Mouse (Mus musculus) embryonic facial prominence, embryonic 12.5 days (tissue): ENCODE data around the gene Fam53b. TPM values are rescaled to one million over a fixed set of nuclear protein-coding genes. Genes with fewer than 3 reads are reported as not detected.

Source experiments
- ATAC-seq: fragments of 200-750 bp; cut with Nextera tagmentation; 2 replicates; pipeline ENCODE4 v1.8.0; 2017; ENCODE audit not compliant: insufficient number of reproducible peaks, insufficient read depth, low FRiP score, low TSS enrichment
- H3K27ac ChIP-seq: fragments of 300-500 bp; sonication (generic); 2 replicates; pipeline ENCODE4 v1.5.1; 2016; ENCODE audit warnings: mild to moderate bottlenecking
- H3K27me3 ChIP-seq: fragments of 300-500 bp; sonication (generic); 2 replicates; pipeline ENCODE4 v1.6.1; 2016; ENCODE audit warnings: mild to moderate bottlenecking, moderate library complexity
- H3K36me3 ChIP-seq: fragments of 300-500 bp; sonication (generic); 2 replicates; pipeline ENCODE4 v1.6.1; 2016; ENCODE audit warnings: mild to moderate bottlenecking
- H3K4me1 ChIP-seq: fragments of 300-500 bp; sonication (generic); 2 replicates; pipeline ENCODE4 v1.6.1; 2016
- H3K4me2 ChIP-seq: fragments of 300-500 bp; sonication (generic); replicated peaks from 2 replicates; pipeline ENCODE4 v1.6.1; 2016; ENCODE audit warnings: mild to moderate bottlenecking, moderate library complexity
- H3K4me3 ChIP-seq: fragments of 300-500 bp; sonication (generic); 2 replicates; pipeline ENCODE4 v1.5.1; 2016; ENCODE audit warnings: mild to moderate bottlenecking
- H3K9ac ChIP-seq: fragments of 300-500 bp; sonication (generic); 2 replicates; pipeline ENCODE4 v1.6.1; 2016; ENCODE audit warnings: mild to moderate bottlenecking, moderate library complexity
- H3K9me3 ChIP-seq: fragments of 300-500 bp; sonication (generic); 2 replicates; pipeline ENCODE4 v1.6.1; 2016; ENCODE audit warnings: mild to moderate bottlenecking, moderate library complexity
- WGBS: fragments of 180-500 bp; shearing (Covaris S2); methylation state at CpG from one replicate; pipeline ENCODE4 v1.1.7; 2016; 5-methylcytosine and 5-hydroxymethylcytosine counted together
- polyA plus RNA-seq: library from polyadenylated mRNA; unstranded; fragments of >200 nt; fragmentation: Nextera tagmentation; extraction: Ambion mirVana; gene quantifications from 2 replicates; pipeline ENCODE4 v1.2.1, GENCODE M21; 2016

Gene Fam53b
- polyA plus RNA-seq, 1 experiment from 2014 or later = 23.6 TPM

DNA sequence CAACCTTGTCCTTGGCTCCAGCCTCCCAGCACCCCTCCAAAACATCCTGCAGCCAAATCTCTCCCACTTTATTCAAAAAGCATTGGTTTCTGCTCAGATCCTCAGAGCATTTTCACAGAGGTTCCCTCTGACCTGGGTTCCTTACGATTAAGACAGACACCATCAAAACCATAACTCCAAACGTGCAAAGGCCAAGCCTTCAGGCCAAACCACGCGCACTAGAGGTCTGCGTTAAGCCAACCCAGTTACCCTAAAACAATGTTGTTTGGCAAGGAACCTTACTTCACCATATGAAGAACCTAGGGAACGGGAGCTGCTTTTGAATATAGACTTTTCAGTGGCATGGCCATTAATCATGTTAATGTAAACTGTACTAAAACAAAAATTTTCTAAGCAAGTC is 4.0 kb downstream of the Fam53b start:
- no peak overlapping the region for H3K9ac ChIP-seq
- H3K27ac ChIP-seq = peak overlapping the region; percentile 91; the same call in 1 of the 2 replicates
- H3K27me3 ChIP-seq = no peaks in the 10 kb centered on the region
- H3K36me3 ChIP-seq = no peaks in the 10 kb centered on the region
- ATAC-seq = no peak
- H3K4me3 ChIP-seq = no peak overlapping the region
- H3K4me1 ChIP-seq = peaks cover 71% of the 10 kb centered on the region
- no peaks in the 10 kb centered on the region for H3K9me3 ChIP-seq
- H3K4me2 ChIP-seq = peak overlapping the region; percentile 44; the same call in 1 of the 2 replicates
- WGBS = 24% methylated on average over 6 of the region's 6 CpGs

- peak; percentile 68 for ATAC-seq
- Histone ChIP-seq H3K27ac (peak overlapping the region; percentile 91), H3K9ac (peak overlapping the region; percentile 34), H3K4me3 (0 out of 2 replicates have a peak overlapping the region, but pooled peaks have one; percentile 9), H3K36me3 (no peaks in the 10 kb centered on the region), H3K4me2 (peak overlapping the region; percentile 44), H3K4me1 (peaks cover 67% of the 10 kb centered on the region), H3K27me3 (no peaks in the 10 kb centered on the region), H3K9me3 (no peaks in the 10 kb centered on the region)
- WGBS = 1% methylated on average over 20 of the region's 20 CpGs
Observed at GRCm38 (mm10) chr7:132808841-132809682, 4.6 kb downstream of the Fam53b start.

- H3K27me3 ChIP-seq = no peaks in the 10 kb centered on the region
- H3K4me1 ChIP-seq = peaks cover 67% of the 10 kb centered on the region
- H3K27ac ChIP-seq = peak overlapping the region; percentile 91
- no peak overlapping the region for H3K4me3 ChIP-seq
- no peaks in the 10 kb centered on the region for H3K36me3 ChIP-seq
- H3K9me3 ChIP-seq = no peaks in the 10 kb centered on the region
- 19% methylated on average over 7 of the region's 7 CpGs for WGBS
- ATAC-seq = no peak
- H3K9ac ChIP-seq = 0 out of 2 replicates have a peak overlapping the region, but pooled peaks have one; percentile 34
- H3K4me2 ChIP-seq = peak overlapping the region; percentile 44; the same call in 1 of the 2 replicates
Observed at GRCm38 (mm10) chr7:132808051-132808796, 5.5 kb downstream of the Fam53b start.

- H3K27ac ChIP-seq = peak overlapping the region; percentile 91
- H3K4me2 ChIP-seq = no peak overlapping the region
- no peak for ATAC-seq
- no peak overlapping the region for H3K9ac ChIP-seq
- no peaks in the 10 kb centered on the region for H3K27me3 ChIP-seq
- H3K4me1 ChIP-seq = peaks cover 66% of the 10 kb centered on the region
- 64% methylated on average over 13 of the region's 13 CpGs for WGBS
- H3K4me3 ChIP-seq = no peak overlapping the region
- H3K9me3 ChIP-seq = no peaks in the 10 kb centered on the region
- H3K36me3 ChIP-seq = no peaks in the 10 kb centered on the region
Observed at GRCm38 (mm10) chr7:132806926-132807857, 6.5 kb downstream of the Fam53b start.

DNA sequence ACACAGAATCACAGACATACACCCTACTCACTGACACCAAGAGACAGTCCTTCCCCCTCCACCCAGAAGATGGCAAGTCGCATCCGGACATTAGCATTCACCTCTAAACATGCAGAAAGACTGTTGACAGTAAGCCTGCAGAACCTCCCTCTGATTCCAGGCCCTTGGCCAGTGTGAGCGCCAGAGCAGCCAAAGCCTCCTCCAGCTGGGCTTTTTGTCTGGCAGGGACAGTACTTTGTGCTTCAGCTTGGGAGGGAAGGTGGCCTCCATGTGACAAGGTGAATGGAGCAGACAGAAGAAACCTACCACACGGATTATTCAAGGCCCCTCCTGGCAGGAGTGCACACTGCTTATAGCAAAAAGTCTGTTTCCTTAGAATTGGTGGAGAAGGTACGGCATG is 7.4 kb downstream of the Fam53b start:
- Histone ChIP-seq H3K27ac (no peak overlapping the region), H3K9me3 (no peaks in the 10 kb centered on the region), H3K36me3 (no peaks in the 10 kb centered on the region), H3K4me1 (peaks cover 57% of the 10 kb centered on the region), H3K4me3 (no peak overlapping the region), H3K4me2 (no peak overlapping the region), H3K9ac (no peak overlapping the region), H3K27me3 (no peaks in the 10 kb centered on the region)
- ATAC-seq = no peak
- 70% methylated on average over 5 of the region's 5 CpGs for WGBS

DNA sequence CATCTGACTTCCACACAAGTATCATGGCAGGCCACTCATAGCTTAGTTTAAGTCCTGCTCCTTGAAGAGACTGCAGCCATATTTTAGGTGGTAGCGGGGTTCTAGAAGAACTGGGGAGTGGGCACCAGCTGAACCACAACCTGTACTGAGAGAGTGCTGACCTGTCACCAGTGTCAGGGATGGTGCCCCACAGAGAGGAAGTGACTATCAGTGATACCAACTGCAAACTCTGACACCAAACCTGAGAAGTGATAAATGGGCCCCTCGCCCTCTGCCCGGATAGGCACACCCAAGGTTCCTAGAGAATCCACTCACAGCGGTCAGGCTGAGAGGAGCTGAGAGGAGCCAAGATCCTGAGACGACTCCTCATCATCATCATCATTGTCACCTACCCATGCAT is 8.7 kb downstream of the Fam53b start:
- Histone ChIP-seq H3K27me3 (no peaks in the 10 kb centered on the region), H3K9me3 (no peaks in the 10 kb centered on the region), H3K4me1 (peaks cover 44% of the 10 kb centered on the region), H3K27ac (no peak overlapping the region), H3K4me2 (no peak overlapping the region), H3K4me3 (no peak overlapping the region), H3K9ac (no peak overlapping the region), H3K36me3 (no peaks in the 10 kb centered on the region)
- 92% methylated on average over 5 of the region's 5 CpGs for WGBS
- ATAC-seq = no peak

GRCm38 (mm10) chr7:132804461-132804860 is 9.2 kb downstream of the Fam53b start:
- no peaks in the 10 kb centered on the region for H3K9me3 ChIP-seq
- H3K27me3 ChIP-seq = no peaks in the 10 kb centered on the region
- no peak for ATAC-seq
- no peak overlapping the region for H3K27ac ChIP-seq
- H3K4me1 ChIP-seq = peaks cover 39% of the 10 kb centered on the region
- H3K36me3 ChIP-seq = no peaks in the 10 kb centered on the region
- 75% methylated on average over 7 of the region's 7 CpGs for WGBS
- H3K4me2 ChIP-seq = no peak overlapping the region
- no peak overlapping the region for H3K4me3 ChIP-seq
- H3K9ac ChIP-seq = no peak overlapping the region

DNA sequence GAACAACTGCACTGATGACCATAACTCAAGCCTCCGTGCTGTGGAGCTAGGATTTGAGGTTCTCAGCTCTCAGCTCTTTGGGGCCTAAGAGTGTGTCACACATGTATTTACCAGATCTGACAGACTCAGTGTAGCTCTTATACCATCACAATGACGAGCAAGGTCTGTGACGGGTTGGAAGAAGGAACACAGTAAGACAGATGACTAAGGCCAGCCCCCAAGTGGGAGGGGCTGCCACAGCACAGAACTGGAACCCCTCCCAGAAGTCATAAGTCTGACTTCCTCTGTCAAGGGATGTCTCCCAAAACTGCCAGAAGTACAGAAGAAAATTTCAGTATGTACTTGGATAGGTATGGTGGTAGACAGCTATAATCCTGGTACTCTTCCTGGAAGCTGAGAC is 9.7 kb downstream of the Fam53b start:
- ATAC-seq = no peak
- no peak overlapping the region for H3K27ac ChIP-seq
- no peaks in the 10 kb centered on the region for H3K27me3 ChIP-seq
- no peak overlapping the region for H3K4me2 ChIP-seq
- 77% methylated on average over 3 of the region's 3 CpGs for WGBS
- H3K4me3 ChIP-seq = no peak overlapping the region
- H3K36me3 ChIP-seq = no peaks in the 10 kb centered on the region
- H3K9me3 ChIP-seq = no peaks in the 10 kb centered on the region
- H3K9ac ChIP-seq = no peak overlapping the region
- peaks cover 34% of the 10 kb centered on the region for H3K4me1 ChIP-seq

GRCm38 (mm10) chr7:132803336-132803735 is 10.3 kb downstream of the Fam53b start:
- Histone ChIP-seq H3K4me2 (no peak overlapping the region), H3K4me3 (no peak overlapping the region), H3K36me3 (0 out of 2 replicates have a peak, but pooled peaks cover 4% of the 10 kb centered on the region), H3K27me3 (no peaks in the 10 kb centered on the region), H3K9ac (no peak overlapping the region), H3K4me1 (peaks cover 27% of the 10 kb centered on the region), H3K27ac (no peak overlapping the region), H3K9me3 (no peaks in the 10 kb centered on the region)
- WGBS = 80% methylated on average over 2 of the region's 2 CpGs
- ATAC-seq = no peak

- no peak overlapping the region for H3K27ac ChIP-seq
- H3K9ac ChIP-seq = no peak overlapping the region
- H3K36me3 ChIP-seq = 0 out of 2 replicates have a peak, but pooled peaks cover 4% of the 10 kb centered on the region
- no peak overlapping the region for H3K4me3 ChIP-seq
- H3K4me2 ChIP-seq = no peak overlapping the region
- H3K9me3 ChIP-seq = no peaks in the 10 kb centered on the region
- H3K27me3 ChIP-seq = no peaks in the 10 kb centered on the region
- peaks cover 21% of the 10 kb centered on the region for H3K4me1 ChIP-seq
- no peak for ATAC-seq
- WGBS = 84% methylated on average over 11 of the region's 11 CpGs
Observed at GRCm38 (mm10) chr7:132802691-132803090, 11.0 kb downstream of the Fam53b start.

DNA sequence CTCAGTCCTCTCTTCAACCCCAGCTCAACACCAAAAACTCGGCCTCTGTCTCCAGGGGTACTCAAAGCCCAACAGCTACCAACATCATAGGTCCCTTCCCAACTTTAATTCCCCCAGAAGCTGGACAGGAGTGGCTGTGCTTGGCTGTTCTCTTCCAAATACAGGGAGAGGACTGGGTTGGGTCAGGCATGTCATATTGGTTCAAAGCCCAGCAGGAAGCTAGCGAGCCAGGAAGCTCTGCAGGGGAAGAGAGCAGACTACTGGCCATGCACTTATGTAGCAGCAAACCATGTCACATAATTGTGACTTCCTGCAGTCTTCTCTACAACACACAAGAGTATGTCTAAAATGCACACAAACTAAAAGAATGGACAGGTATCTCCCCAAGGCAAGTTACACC is 11.6 kb downstream of the Fam53b start:
- Histone ChIP-seq H3K36me3 (0 out of 2 replicates have a peak, but pooled peaks cover 4% of the 10 kb centered on the region), H3K27me3 (no peaks in the 10 kb centered on the region), H3K4me2 (no peak overlapping the region), H3K27ac (no peak overlapping the region), H3K4me1 (peaks cover 15% of the 10 kb centered on the region), H3K9me3 (no peaks in the 10 kb centered on the region), H3K4me3 (no peak overlapping the region), H3K9ac (no peak overlapping the region)
- no peak for ATAC-seq
- WGBS = 80% methylated on average over 2 of the region's 2 CpGs
